Mouse (Mus musculus) brain, embryonic 14.5 days (tissue): ENCODE data around the gene Pusl1.

Experiments used
- CTCF ChIP-seq: fragments of 200-500 bp; IDR thresholded peaks from 2 replicates; pipeline ENCODE4 v1.5.1; 2012; ENCODE audit warnings: inconsistent platforms, mild to moderate bottlenecking, moderate library complexity, borderline replicate concordance; ENCODE audit not compliant: insufficient read depth, insufficient read length; ENCODE audit errors: extremely low read depth
- POLR2A ChIP-seq: fragments of 200-500 bp; IDR thresholded peaks from 2 replicates; pipeline ENCODE4 v1.6.1; 2012; ENCODE audit warnings: mild to moderate bottlenecking, inconsistent platforms, borderline replicate concordance; ENCODE audit not compliant: poor library complexity, insufficient read depth, insufficient read length, severe bottlenecking; ENCODE audit errors: extremely low read depth

DNA sequence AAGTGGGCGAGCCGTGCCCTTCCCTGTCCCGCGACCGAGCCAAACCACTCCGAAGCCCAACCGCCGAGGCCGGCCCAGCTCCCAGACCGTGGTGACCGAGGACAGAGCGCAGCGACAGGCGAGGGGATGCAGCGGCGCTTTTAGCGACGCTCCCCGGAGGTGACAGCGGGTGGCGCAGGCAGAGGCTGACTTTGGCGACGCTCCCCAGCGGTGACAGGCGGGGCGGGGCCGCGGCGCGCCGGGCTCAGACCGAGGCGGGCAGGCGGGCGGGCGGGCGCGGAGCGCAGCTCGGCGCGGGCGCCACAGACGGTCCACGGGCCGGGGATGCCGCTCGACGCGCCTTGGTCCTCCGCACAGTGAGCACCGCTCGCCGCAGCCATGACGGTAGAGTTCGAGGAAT, 436 bp upstream of the Pusl1 start:
- TF ChIP-seq CTCF, result peak; percentile 9; the same call in 1 of the 2 replicates
- peak; percentile 86 for TF ChIP-seq POLR2A
